Mouse (Mus musculus) liver, adult 2 months (tissue): ENCODE measurements around the gene Podn. TPM values are rescaled to one million over a fixed set of nuclear protein-coding genes. Genes with fewer than 3 reads are reported as not detected.

Experiments
- DNase-seq: peaks from one replicate; pipeline ENCODE4 v3.0.0-alpha.2; 2011; ENCODE audit warnings: low read depth, low spot score; ENCODE audit errors: extremely low read depth
- H3K27ac ChIP-seq: fragments of 200-500 bp; replicated peaks from 2 replicates; pipeline ENCODE4 v1.5.1; 2012; ENCODE audit warnings: low read depth, mild to moderate bottlenecking, control low read depth, inconsistent platforms, low read length; ENCODE audit not compliant: insufficient read depth
- H3K27me3 ChIP-seq: fragments of 200-500 bp; 2 replicates; pipeline ENCODE4 v1.6.1; 2012; ENCODE audit warnings: mild to moderate bottlenecking, moderate library complexity, low read length, inconsistent platforms; ENCODE audit not compliant: control insufficient read depth, insufficient read depth
- H3K36me3 ChIP-seq: fragments of 200-500 bp; 2 replicates; pipeline ENCODE4 v1.6.1; 2012; ENCODE audit warnings: low read length, inconsistent platforms; ENCODE audit not compliant: control insufficient read depth, insufficient read depth
- H3K4me1 ChIP-seq: fragments of 200-500 bp; 2 replicates; pipeline ENCODE4 v1.6.1; 2011; ENCODE audit warnings: low read length; ENCODE audit not compliant: control insufficient read depth, insufficient read depth
- H3K4me3 ChIP-seq: fragments of 200-500 bp; 2 replicates; pipeline ENCODE4 v1.5.1; 2011; ENCODE audit warnings: low read depth, mild to moderate bottlenecking, control low read depth, low read length, moderate library complexity; ENCODE audit not compliant: insufficient read depth
- H3K79me2 ChIP-seq: fragments of 200-500 bp; 2 replicates; pipeline ENCODE4 v1.6.1; 2012; ENCODE audit warnings: inconsistent platforms, mild to moderate bottlenecking, low read length, moderate library complexity; ENCODE audit not compliant: control insufficient read depth, insufficient read depth
- H3K9ac ChIP-seq: fragments of 200-500 bp; 2 replicates; pipeline ENCODE4 v1.6.1; 2012; ENCODE audit warnings: low read depth, mild to moderate bottlenecking, control low read depth, inconsistent platforms, low read length
- CTCF ChIP-seq: fragments of 200-500 bp; IDR thresholded peaks from 2 replicates; pipeline ENCODE4 v1.5.1; 2011; ENCODE audit warnings: low read depth, low read length, control low read depth
- POLR2A ChIP-seq: fragments of 200-500 bp; IDR thresholded peaks from 2 replicates; pipeline ENCODE4 v1.6.1; 2011; ENCODE audit warnings: low read length, control low read depth; ENCODE audit not compliant: insufficient read depth; ENCODE audit errors: extremely low read depth
- WGBS: fragments of 180-500 bp; shearing (Covaris S2); methylation state at CpG from one replicate; pipeline ENCODE4 v1.1.7; 2018; 5-methylcytosine and 5-hydroxymethylcytosine counted together
- polyA plus RNA-seq: library from polyadenylated mRNA; depleted of rRNA; stranded (reverse); fragments of >200 nt; gene quantifications from 2 replicates; pipeline ENCODE4 v1.2.3, GENCODE M21; 2012
- total RNA-seq: library from RNA; depleted of rRNA; stranded (reverse); fragments of >200 nt; gene quantifications from 2 replicates; pipeline ENCODE4 v1.2.3, GENCODE M21; 2014

Gene Podn
- total and polyA plus RNA-seq, 2 experiments, result 1.9 to 3.8 TPM

GRCm38 (mm10) chr4:108033041-108033764 lies 63.0 kb downstream of the Podn start:
- TF ChIP-seq POLR2A (no peak), CTCF (no peak)
- Histone ChIP-seq H3K79me2 (no peaks in the 10 kb centered on the region), H3K9ac (no peak overlapping the region), H3K4me1 (peaks cover 3% of the 10 kb centered on the region; the same call in 1 of the 2 replicates), H3K4me3 (no peak overlapping the region), H3K36me3 (no peaks in the 10 kb centered on the region), H3K27me3 (peaks cover 2% of the 10 kb centered on the region; the same call in 1 of the 2 replicates), H3K27ac (no peak overlapping the region)
- no peak for DNase-seq
- WGBS, result 87% methylated on average over 8 of the region's 8 CpGs

DNA sequence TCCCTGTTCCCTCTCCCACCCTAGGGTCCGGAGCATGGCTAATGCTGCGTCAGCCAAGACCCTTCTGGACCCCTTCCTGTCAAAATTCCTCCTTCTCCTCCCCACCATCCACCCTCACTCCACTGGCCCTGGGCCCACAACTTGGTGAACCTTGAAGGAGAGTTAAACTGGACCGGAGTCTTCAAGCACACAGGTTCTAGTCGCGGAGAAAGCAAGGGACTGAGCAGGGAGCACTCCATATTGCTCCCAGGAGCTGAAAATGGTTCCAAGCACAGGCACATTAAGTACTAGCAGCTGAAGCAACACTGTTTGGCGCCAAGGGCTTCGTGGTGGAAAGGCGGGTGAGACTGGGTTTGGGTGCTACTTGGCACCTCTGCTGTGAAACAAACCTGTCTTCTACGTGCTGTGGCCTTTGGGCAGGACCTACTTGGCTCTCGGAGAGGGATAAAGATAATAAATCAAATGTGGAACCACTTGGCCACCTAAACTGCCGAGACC lies 63.8 kb downstream of the Podn start:
- no peaks in the 10 kb centered on the region for H3K79me2 ChIP-seq
- peaks cover 3% of the 10 kb centered on the region; the same call in 1 of the 2 replicates for H3K4me1 ChIP-seq
- no peaks in the 10 kb centered on the region for H3K36me3 ChIP-seq
- WGBS, result 62% methylated on average over 11 of the region's 11 CpGs
- peak; percentile 15 for DNase-seq
- H3K27me3 ChIP-seq, result peaks cover 2% of the 10 kb centered on the region; the same call in 1 of the 2 replicates
- no peak for TF ChIP-seq CTCF
- TF ChIP-seq POLR2A, result no peak
- no peak overlapping the region for H3K9ac ChIP-seq
- H3K4me3 ChIP-seq, result no peak overlapping the region
- no peak overlapping the region for H3K27ac ChIP-seq

- Histone ChIP-seq H3K27me3 (peaks cover 2% of the 10 kb centered on the region; the same call in 1 of the 2 replicates), H3K27ac (no peak overlapping the region), H3K79me2 (no peaks in the 10 kb centered on the region), H3K4me3 (peak overlapping the region; percentile 19; the same call in 1 of the 2 replicates), H3K36me3 (no peaks in the 10 kb centered on the region), H3K9ac (peak overlapping the region; percentile 24), H3K4me1 (peaks cover 3% of the 10 kb centered on the region; the same call in 1 of the 2 replicates)
- 2% methylated on average over 86 of the region's 86 CpGs for WGBS
- TF ChIP-seq CTCF, result no peak
- no peak for TF ChIP-seq POLR2A
- no peak for DNase-seq
Measured at GRCm38 (mm10) chr4:108031502-108032351, 64.5 kb downstream of the Podn start.

GRCm38 (mm10) chr4:108030888-108031501 lies 65.2 kb downstream of the Podn start:
- Histone ChIP-seq H3K4me1 (peaks cover 3% of the 10 kb centered on the region; the same call in 1 of the 2 replicates), H3K4me3 (peak overlapping the region; percentile 19; the same call in 1 of the 2 replicates), H3K36me3 (no peaks in the 10 kb centered on the region), H3K79me2 (no peaks in the 10 kb centered on the region), H3K9ac (peak overlapping the region; percentile 34), H3K27me3 (peaks cover 2% of the 10 kb centered on the region; the same call in 1 of the 2 replicates), H3K27ac (no peak overlapping the region)
- no peak for DNase-seq
- TF ChIP-seq CTCF, result no peak
- no peak for TF ChIP-seq POLR2A
- WGBS, result 19% methylated on average over 22 of the region's 22 CpGs

- H3K27me3 ChIP-seq, result no peaks in the 10 kb centered on the region
- H3K79me2 ChIP-seq, result no peaks in the 10 kb centered on the region
- no peak overlapping the region for H3K4me3 ChIP-seq
- H3K9ac ChIP-seq, result no peak overlapping the region
- DNase-seq, result no peak
- no peak for TF ChIP-seq CTCF
- no peak for TF ChIP-seq POLR2A
- H3K27ac ChIP-seq, result no peak overlapping the region
- peaks cover 13% of the 10 kb centered on the region for H3K4me1 ChIP-seq
- 36% methylated on average over 3 of the region's 3 CpGs for WGBS
- no peaks in the 10 kb centered on the region for H3K36me3 ChIP-seq
Measured at GRCm38 (mm10) chr4:108026193-108026592, 70.1 kb downstream of the Podn start.
